Mouse (Mus musculus) ZHBTc4 (cell line): ENCODE measurements at regions not wholly inside any gene's neighbourhood (a gene's known extent, or its start where the extent isn't known, plus 50 kb on each side); places are given as distances from the start of the nearest gene placed in this dataset.
A peak's percentile ranks its signal among the peaks of the same experiment; 100 is the strongest.

Source experiments
- DNase-seq: peaks from one replicate; pipeline ENCODE4 v3.0.0-alpha.2; 2011; ENCODE audit warnings: low read depth, low spot score

- DNase-seq = no peak
Observed at GRCm38 (mm10) chr9:24833766-24834165, 59.7 kb upstream of the Tbx20 start.

DNA sequence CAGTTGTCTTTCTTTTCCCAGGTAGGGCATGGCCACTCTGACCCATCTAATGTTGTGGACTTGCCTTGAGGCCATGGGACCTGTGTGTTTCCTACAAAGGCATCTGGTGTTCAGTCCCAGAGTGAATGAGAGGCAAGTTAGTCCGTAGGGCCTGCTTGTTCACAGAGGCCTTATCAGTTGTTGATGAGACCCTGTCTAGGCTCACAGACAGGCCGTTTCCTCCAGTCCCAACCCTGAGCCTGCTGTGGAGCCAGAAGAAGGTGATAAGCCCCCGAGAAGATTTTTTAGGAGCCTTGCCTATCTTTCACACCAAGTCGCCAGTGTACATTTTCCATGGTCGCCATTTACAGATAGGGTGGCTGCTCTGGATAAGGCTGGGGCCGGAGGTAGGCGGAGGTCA, 74.1 kb upstream of the Tbx20 start:
- no peak for DNase-seq

GRCm38 (mm10) chr9:24859459-24859858, 85.4 kb upstream of the Tbx20 start:
- DNase-seq = no peak

DNA sequence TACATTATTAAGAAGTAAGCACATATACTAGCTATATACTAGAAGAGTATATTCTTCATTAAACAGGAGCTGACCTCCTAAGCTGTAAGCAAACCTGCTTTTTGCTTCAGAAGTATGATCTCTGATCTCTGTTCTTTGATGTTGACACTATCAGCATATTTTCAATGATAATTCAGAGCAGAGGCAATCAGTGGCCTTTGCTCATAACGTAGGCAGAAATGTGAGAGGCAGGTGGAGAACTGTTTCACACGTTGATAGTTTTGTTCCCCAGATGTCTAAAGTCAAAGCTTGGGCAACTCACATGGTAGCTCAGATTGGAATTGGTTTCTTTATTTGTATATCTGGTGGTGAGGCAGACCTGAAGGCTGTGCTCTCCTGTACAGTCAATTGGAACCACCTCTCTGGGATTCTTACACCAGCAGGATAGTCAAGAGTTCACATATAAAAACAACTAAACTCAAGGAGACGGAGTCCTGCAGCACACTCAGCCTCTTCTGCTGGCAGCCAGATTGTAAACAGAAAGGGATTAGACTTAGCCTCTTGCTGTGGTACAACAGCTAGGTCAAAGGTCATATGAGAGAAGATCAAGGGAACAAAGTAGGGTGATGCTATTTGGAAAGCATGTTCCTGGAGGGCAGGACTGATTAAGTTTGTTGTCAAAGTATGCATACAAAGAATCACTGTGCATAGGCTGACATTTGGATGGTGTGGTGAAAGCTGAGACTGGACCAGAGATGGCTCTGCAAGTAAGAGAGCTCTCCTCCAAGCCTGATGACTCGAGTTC, 92.5 kb upstream of the Tbx20 start:
- no peak for DNase-seq

GRCm38 (mm10) chr9:24868746-24869145, 94.6 kb upstream of the Tbx20 start:
- DNase-seq = no peak

DNA sequence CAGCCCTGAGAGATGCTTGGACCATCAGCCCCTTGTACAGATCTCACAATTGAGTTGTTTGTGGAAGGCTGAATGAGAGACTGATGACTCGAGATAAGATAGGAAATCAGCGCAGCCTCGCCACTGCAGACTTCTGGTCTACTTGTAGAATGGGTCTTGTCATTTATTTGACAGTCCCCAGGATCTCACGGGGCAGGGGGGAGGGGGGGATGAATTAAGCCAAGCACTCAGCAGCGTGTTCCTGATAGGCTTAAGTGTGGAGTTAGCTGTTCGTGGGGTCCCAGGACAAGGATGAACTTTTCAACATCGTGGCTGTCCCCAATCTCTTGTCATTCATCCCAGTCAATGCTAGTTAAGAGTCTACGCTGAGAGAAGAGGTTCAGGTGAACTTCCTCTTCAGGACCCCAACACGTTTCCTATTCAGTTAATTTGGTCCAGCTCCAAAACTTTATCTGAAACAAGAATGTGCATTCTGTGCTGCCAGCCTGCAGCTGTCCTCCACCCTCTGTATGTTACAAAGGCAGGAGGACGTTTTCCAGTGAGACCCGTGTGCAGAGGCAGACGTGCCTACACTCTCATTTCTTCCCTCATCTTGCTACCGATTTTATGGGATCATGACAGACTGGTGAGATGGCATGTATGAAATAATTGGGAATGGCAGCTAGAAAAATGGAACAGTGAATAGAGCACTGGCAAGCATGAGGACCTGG, 100.5 kb upstream of the Tbx20 start:
- no peak for DNase-seq

GRCm38 (mm10) chr9:24878384-24879174, 104.5 kb upstream of the Tbx20 start:
- peak; percentile 81 for DNase-seq

DNA sequence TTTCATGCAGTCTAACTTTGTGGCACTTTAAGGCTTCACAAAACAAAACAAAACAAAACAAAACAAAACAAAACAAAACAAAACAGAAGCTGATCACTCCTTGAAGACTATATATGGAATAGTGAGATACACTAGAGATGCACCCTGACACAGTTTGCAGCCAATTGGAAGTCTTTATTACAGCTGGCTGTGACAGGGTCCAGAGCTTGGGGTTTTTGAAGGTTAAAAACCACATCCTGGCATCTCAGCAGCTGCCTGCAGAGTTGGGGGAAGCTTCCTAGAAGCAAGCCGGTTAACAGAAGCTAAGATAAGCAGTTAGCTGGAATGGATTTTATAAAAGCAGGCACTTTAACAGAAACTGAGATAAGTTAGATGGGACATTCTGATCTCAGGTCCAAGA, 105.6 kb upstream of the Tbx20 start:
- DNase-seq = no peak

DNA sequence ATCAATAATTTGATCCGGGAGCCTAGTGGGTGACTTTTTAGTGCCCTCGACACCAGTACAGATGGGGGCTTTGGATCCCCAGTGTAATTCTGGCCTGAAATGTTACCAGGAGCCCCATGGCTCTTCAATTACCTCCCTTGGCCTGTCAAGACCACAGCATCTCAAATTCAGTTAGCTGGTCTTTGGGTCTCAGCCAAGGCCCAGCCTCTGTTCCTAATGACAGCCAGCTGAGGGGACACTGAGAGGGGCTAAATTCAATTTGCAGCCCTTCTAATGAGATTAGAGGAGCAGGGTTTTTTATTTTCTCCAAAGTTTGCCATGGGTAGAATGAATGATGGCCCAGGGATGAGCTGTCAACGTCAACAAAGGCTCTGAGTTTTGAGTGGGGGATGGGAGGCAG, 109.9 kb upstream of the Tbx20 start:
- DNase-seq = no peak

- DNase-seq = no peak
Observed at GRCm38 (mm10) chr9:24888282-24888681, 114.2 kb upstream of the Tbx20 start.

GRCm38 (mm10) chr9:24896498-24897261, 122.6 kb upstream of the Tbx20 start:
- DNase-seq = no peak

GRCm38 (mm10) chr9:24899206-24899928, 125.3 kb upstream of the Tbx20 start:
- DNase-seq = no peak

- DNase-seq = no peak
Observed at GRCm38 (mm10) chr9:24903706-24904105, 129.6 kb upstream of the Tbx20 start.

- DNase-seq = no peak
Observed at GRCm38 (mm10) chr9:24909086-24909979, 135.2 kb upstream of the Tbx20 start.

DNA sequence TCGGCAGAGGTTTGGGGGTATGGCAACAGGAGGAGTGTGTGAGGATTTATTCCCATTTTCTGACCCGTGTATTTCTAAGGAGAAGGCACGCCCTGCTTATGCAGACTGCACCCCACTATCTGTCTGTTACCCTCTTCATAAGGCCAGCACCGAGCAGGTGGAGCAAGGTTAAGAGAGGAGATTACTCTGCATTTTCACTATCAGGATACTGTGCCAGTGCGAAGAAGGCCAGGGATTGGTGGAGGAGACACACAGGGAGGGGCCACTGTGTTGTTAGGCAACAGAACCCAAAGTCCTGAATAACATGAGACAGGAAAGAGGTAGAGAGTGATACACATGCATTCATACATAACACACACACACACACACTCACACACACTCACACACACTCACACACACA, 136.6 kb upstream of the Tbx20 start:
- no peak for DNase-seq

- no peak for DNase-seq
Observed at GRCm38 (mm10) chr9:24920031-24920445, 145.9 kb upstream of the Tbx20 start.

- no peak for DNase-seq
Observed at GRCm38 (mm10) chr9:24922051-24922860, 148.2 kb upstream of the Tbx20 start.

- DNase-seq = no peak
Observed at GRCm38 (mm10) chr9:24923514-24923913, 149.4 kb upstream of the Tbx20 start.

DNA sequence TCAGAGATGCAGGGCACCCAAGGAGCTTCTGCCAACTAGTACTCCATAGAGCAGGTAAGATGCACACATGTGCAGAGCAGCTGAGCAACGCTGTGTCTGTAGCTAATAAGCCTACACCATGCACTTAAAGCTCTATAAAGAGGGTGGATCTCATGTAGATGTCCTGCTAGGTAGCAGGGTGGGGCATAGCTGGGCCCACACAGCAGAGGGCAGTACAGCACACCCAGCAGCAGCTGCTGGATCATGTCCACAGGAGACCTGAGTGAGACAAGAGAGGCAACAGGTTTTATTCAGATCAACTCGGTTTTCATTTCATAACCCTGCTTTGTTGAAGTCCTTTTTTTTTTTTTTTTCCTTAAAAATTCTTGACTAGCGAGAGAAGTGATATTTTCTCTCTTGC, 151.5 kb upstream of the Gm10181 start:
- DNase-seq = peak; percentile 16
